Mouse (Mus musculus) embryonic fibroblast, embryonic 13.5 days (primary cell): ENCODE measurements around the gene 9430007A20Rik.

ENCODE experiments used
- CTCF ChIP-seq: IDR thresholded peaks from 2 replicates; pipeline ENCODE4 v1.5.1; 2011; ENCODE audit warnings: mild to moderate bottlenecking, control low read depth, low read length, moderate library complexity, borderline replicate concordance; ENCODE audit not compliant: insufficient read depth
- POLR2A ChIP-seq: IDR thresholded peaks from 2 replicates; pipeline ENCODE4 v1.6.1; 2011; ENCODE audit warnings: low read depth, mild to moderate bottlenecking, control low read depth, low read length, moderate library complexity

GRCm38 (mm10) chr4:144544689-144545088 is 25.1 kb downstream of the 9430007A20Rik start:
- TF ChIP-seq CTCF (no peak), POLR2A (no peak)
